Mouse (Mus musculus): Measurements from ENCODE around the gene Sept9. TPM values are rescaled to one million over a fixed set of nuclear protein-coding genes. Genes with fewer than 3 reads are reported as not detected.

Gene Sept9
- total and polyA plus RNA-seq, 3 experiments: 115 to 469 (median 292) TPM

DNA sequence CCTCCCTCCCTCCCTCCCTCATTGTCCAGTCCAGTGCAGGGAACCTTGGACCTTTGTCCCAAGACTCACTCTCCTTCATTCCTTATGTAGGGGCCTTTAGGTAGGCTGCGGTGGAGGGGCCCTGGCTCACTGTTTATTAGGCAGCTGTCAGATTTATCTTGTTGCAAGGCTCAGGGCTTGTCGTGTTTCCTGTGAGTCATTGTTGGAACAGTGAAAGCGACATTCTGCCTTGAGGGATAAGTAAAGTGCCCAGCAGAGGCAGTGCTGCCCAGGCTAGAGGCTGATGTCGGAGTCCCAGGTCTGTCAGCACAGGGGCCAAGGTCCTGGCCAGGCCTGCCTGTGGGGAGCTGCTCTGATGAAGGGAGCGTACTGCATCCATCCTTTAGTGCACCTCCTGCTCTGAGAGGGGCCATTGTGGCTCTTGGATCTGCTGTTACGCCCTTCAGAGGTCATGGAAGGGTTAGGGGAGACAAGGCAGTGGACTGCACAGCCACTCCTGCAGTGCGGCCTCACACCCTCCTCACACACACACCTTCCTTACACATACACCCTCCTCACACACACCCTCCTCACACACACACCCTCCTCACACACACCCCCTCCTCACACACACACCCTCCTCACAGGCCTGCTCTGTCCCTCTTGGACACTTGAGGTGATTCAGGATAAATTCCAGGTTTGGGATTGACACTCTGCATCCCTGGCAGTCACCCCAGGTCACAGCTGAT is 45.2 kb upstream of the Sept9 start:
- H3K4me1 ChIP-seq (ENCODE audit: insufficient read depth, low read depth, low read length): peaks cover 4% of the 10 kb centered on the region
- no peak overlapping the region for H3K4me3 ChIP-seq (ENCODE audit: low read depth, low read length)
- H3K27me3 ChIP-seq (ENCODE audit: insufficient read depth, low read length): no peaks in the 10 kb centered on the region
- peaks cover 98% of the 10 kb centered on the region for H3K36me3 ChIP-seq (replicated peaks)
- TF ChIP-seq TAL1 (conservative IDR thresholded peaks at IDR 0.05; ENCODE audit: low read depth, low read length) (no peak), POLR2AphosphoS5 (IDR thresholded peaks at IDR 0.05; ENCODE audit: insufficient replicate concordance, low read depth, low read length) (no peak), GATA1 (IDR thresholded peaks at IDR 0.05; ENCODE audit: borderline replicate concordance, low read length) (no peak), CTCF (IDR thresholded peaks at IDR 0.05; ENCODE audit: low read depth, low read length) (no peak), GATA2 (IDR thresholded peaks at IDR 0.05; ENCODE audit: borderline replicate concordance, low read depth, low read length) (no peak)
- no peaks in the 10 kb centered on the region for H3K9me3 ChIP-seq (replicated peaks)
- DNase-seq (ENCODE audit: low spot score): no peak
- ATAC-seq (ENCODE audit: extremely low read depth, insufficient number of reproducible peaks, low FRiP score, poor library complexity, severe bottlenecking): no peak

DNA sequence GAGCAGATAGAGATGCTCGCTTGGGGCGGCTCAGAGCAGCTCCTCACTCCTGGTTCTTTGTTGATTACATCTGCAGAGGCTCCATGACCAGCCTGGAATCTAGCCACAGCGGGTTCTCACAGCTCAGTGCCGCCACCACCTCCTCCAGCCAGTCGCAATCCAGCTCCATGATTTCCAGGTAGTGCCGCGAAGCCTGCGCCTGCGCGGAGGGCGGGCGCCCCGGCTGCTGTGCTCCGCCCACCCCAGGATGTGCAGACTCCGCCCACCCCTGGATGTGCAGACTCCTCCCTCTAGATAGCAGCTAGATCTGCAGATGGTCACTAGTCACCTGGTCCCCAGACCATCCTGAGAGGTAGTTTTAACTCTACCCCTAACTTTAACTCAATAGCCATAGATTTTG is 42.7 kb upstream of the Sept9 start:
- Histone ChIP-seq H3K36me3 (replicated peaks) (peaks cover 91% of the 10 kb centered on the region), H3K27me3 (ENCODE audit: insufficient read depth, low read length) (peaks cover 2% of the 10 kb centered on the region; the same call in 1 of the 2 replicates), H3K4me3 (ENCODE audit: low read depth, low read length) (no peak overlapping the region), H3K9me3 (replicated peaks) (no peaks in the 10 kb centered on the region), H3K4me1 (ENCODE audit: insufficient read depth, low read depth, low read length) (no peaks in the 10 kb centered on the region; the same call in 1 of the 2 replicates)
- TF ChIP-seq POLR2AphosphoS5 (IDR thresholded peaks at IDR 0.05; ENCODE audit: insufficient replicate concordance, low read depth, low read length) (no peak), GATA2 (IDR thresholded peaks at IDR 0.05; ENCODE audit: borderline replicate concordance, low read depth, low read length) (no peak), CTCF (IDR thresholded peaks at IDR 0.05; ENCODE audit: low read depth, low read length) (no peak)
- DNase-seq (ENCODE audit: low spot score) (no peak), ATAC-seq (ENCODE audit: extremely low read depth, insufficient number of reproducible peaks, low FRiP score, poor library complexity, severe bottlenecking) (no peak)

DNA sequence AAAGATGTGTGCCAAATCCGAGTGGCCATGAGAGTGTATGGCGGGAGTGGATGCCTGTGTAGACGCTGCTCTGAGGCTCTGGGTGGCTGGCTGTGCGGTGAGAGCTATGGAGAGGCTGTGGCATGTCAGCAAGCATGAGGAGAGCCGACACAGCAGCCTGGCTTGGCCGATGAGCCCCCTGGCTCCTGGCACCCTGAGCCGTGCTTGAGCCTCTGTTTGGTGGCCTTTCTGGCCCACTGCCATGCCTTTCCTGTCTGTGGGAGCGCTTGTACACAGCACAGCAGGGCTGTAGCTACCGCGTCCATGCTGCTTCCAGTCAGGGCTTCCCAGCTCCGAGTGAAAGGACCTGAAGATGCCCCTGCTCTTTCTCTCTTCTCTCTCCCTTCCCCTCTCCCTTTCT is 41.1 kb upstream of the Sept9 start:
- Histone ChIP-seq H3K4me3 (ENCODE audit: low read depth, low read length) (no peak overlapping the region), H3K9me3 (replicated peaks) (no peaks in the 10 kb centered on the region), H3K27me3 (ENCODE audit: insufficient read depth, low read length) (peaks cover 14% of the 10 kb centered on the region), H3K36me3 (replicated peaks) (peaks cover 76% of the 10 kb centered on the region), H3K4me1 (ENCODE audit: insufficient read depth, low read depth, low read length) (no peaks in the 10 kb centered on the region; the same call in 1 of the 2 replicates)
- no peak for TF ChIP-seq GATA1 (IDR thresholded peaks at IDR 0.05; ENCODE audit: borderline replicate concordance, low read length)
- no peak for TF ChIP-seq CTCF (IDR thresholded peaks at IDR 0.05; ENCODE audit: low read depth, low read length)
- no peak for TF ChIP-seq POLR2AphosphoS5 (IDR thresholded peaks at IDR 0.05; ENCODE audit: insufficient replicate concordance, low read depth, low read length)
- no peak for TF ChIP-seq TAL1 (conservative IDR thresholded peaks at IDR 0.05; ENCODE audit: low read depth, low read length)
- TF ChIP-seq GATA2 (IDR thresholded peaks at IDR 0.05; ENCODE audit: borderline replicate concordance, low read depth, low read length): no peak
- DNase-seq (ENCODE audit: low spot score) (no peak), ATAC-seq (ENCODE audit: extremely low read depth, insufficient number of reproducible peaks, low FRiP score, poor library complexity, severe bottlenecking) (no peak)

DNA sequence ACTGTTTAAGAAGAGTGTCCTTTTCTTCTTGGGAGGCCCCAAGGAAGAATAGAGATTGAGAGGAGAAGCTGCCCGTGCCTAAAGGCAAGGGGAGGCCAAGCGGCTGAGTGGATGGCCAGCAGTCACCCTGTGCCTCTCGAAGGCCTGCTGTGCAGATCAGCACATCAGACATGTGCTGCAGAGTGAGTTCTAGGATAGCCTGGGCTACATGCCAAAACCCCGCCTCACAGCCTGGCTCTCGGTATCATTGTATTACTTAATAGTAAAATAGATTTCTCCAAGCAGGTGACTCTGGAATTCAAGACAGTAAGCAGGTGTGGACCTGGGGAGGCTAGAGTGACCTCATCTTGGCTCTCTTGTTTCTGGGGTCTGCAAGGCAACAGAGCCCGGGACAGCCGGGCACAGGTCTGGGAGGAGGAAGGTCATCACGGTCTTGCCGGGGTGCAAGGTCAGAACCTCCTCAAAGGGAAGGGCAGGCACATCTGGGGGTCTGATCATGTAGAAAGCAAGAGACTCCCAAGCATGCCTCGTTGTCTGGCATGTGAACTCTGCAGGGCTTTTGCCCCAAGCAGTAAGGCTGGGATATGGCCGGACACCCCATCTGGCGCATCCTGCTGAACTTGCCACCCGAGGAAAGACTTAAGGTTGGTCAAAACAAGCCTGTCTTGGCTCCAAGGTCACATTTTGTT is 40.1 kb upstream of the Sept9 start:
- Histone ChIP-seq H3K4me1 (ENCODE audit: insufficient read depth, low read depth, low read length) (no peaks in the 10 kb centered on the region; the same call in 1 of the 2 replicates), H3K9me3 (replicated peaks) (no peaks in the 10 kb centered on the region), H3K27me3 (ENCODE audit: insufficient read depth, low read length) (peaks cover 19% of the 10 kb centered on the region), H3K4me3 (ENCODE audit: low read depth, low read length) (no peak overlapping the region), H3K36me3 (replicated peaks) (peaks cover 65% of the 10 kb centered on the region)
- DNase-seq (ENCODE audit: low spot score) (no peak), ATAC-seq (ENCODE audit: extremely low read depth, insufficient number of reproducible peaks, low FRiP score, poor library complexity, severe bottlenecking) (no peak)
- TF ChIP-seq GATA2 (IDR thresholded peaks at IDR 0.05; ENCODE audit: borderline replicate concordance, low read depth, low read length) (no peak), TAL1 (conservative IDR thresholded peaks at IDR 0.05; ENCODE audit: low read depth, low read length) (no peak), POLR2AphosphoS5 (IDR thresholded peaks at IDR 0.05; ENCODE audit: insufficient replicate concordance, low read depth, low read length) (no peak), GATA1 (IDR thresholded peaks at IDR 0.05; ENCODE audit: borderline replicate concordance, low read length) (no peak), CTCF (IDR thresholded peaks at IDR 0.05; ENCODE audit: low read depth, low read length) (no peak)

DNA sequence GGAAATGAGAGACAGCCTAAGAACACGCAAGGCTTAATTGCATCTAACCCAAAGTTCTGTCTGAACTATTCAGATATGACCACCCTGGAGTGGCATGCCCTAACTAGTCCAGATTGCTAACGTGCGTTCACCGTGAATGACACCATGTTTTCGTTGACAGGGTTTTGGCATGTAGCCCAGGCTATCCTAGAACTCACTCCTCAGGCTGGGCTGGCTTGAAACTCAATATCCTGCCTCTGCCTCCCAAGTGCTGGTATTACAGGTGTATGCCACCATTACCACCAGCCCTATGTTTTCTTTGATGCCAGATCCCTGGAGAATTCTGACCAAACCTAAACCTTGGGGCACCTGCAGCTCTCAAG is 39.5 kb upstream of the Sept9 start:
- H3K4me1 ChIP-seq (ENCODE audit: insufficient read depth, low read depth, low read length): no peaks in the 10 kb centered on the region; the same call in 1 of the 2 replicates
- DNase-seq (ENCODE audit: low spot score) (no peak), ATAC-seq (ENCODE audit: extremely low read depth, insufficient number of reproducible peaks, low FRiP score, poor library complexity, severe bottlenecking) (no peak)
- peaks cover 19% of the 10 kb centered on the region for H3K27me3 ChIP-seq (ENCODE audit: insufficient read depth, low read length)
- no peak overlapping the region for H3K4me3 ChIP-seq (ENCODE audit: low read depth, low read length)
- H3K9me3 ChIP-seq (replicated peaks): no peaks in the 10 kb centered on the region
- H3K36me3 ChIP-seq (replicated peaks): peaks cover 60% of the 10 kb centered on the region
- TF ChIP-seq TAL1 (conservative IDR thresholded peaks at IDR 0.05; ENCODE audit: low read depth, low read length): no peak
- no peak for TF ChIP-seq GATA2 (IDR thresholded peaks at IDR 0.05; ENCODE audit: borderline replicate concordance, low read depth, low read length)
- no peak for TF ChIP-seq CTCF (IDR thresholded peaks at IDR 0.05; ENCODE audit: low read depth, low read length)
- TF ChIP-seq POLR2AphosphoS5 (IDR thresholded peaks at IDR 0.05; ENCODE audit: insufficient replicate concordance, low read depth, low read length): no peak
- TF ChIP-seq GATA1 (IDR thresholded peaks at IDR 0.05; ENCODE audit: borderline replicate concordance, low read length): no peak

- H3K4me1 ChIP-seq (ENCODE audit: insufficient read depth, low read depth, low read length): no peaks in the 10 kb centered on the region; the same call in 1 of the 2 replicates
- DNase-seq (ENCODE audit: low spot score) (no peak), ATAC-seq (ENCODE audit: extremely low read depth, insufficient number of reproducible peaks, low FRiP score, poor library complexity, severe bottlenecking) (no peak)
- no peaks in the 10 kb centered on the region for H3K9me3 ChIP-seq (replicated peaks)
- peaks cover 25% of the 10 kb centered on the region for H3K27me3 ChIP-seq (ENCODE audit: insufficient read depth, low read length)
- H3K4me3 ChIP-seq (ENCODE audit: low read depth, low read length): no peak overlapping the region
- H3K36me3 ChIP-seq (replicated peaks): peaks cover 51% of the 10 kb centered on the region
- TF ChIP-seq TAL1 (conservative IDR thresholded peaks at IDR 0.05; ENCODE audit: low read depth, low read length) (no peak), CTCF (IDR thresholded peaks at IDR 0.05; ENCODE audit: low read depth, low read length) (no peak), GATA2 (IDR thresholded peaks at IDR 0.05; ENCODE audit: borderline replicate concordance, low read depth, low read length) (no peak), GATA1 (IDR thresholded peaks at IDR 0.05; ENCODE audit: borderline replicate concordance, low read length) (no peak), POLR2AphosphoS5 (IDR thresholded peaks at IDR 0.05; ENCODE audit: insufficient replicate concordance, low read depth, low read length) (no peak)
Observed at GRCm38 (mm10) chr11:117160791-117161190, 38.7 kb upstream of the Sept9 start.

Data from G1E (cell line).